Mouse (Mus musculus): ENCODE results near the gene Mov10l1. TPM values are rescaled to one million over a fixed set of nuclear protein-coding genes. Genes with fewer than 3 reads are reported as not detected.

The Mov10l1 gene
- total and polyA plus RNA-seq, 2 experiments from 2014 or later, result not detected

GRCm38 (mm10) chr15:89054666-89055065 is 72.0 kb downstream of the Mov10l1 start:
- no peaks in the 10 kb centered on the region for H3K36me3 ChIP-seq (ENCODE audit: insufficient read depth, low read length)

DNA sequence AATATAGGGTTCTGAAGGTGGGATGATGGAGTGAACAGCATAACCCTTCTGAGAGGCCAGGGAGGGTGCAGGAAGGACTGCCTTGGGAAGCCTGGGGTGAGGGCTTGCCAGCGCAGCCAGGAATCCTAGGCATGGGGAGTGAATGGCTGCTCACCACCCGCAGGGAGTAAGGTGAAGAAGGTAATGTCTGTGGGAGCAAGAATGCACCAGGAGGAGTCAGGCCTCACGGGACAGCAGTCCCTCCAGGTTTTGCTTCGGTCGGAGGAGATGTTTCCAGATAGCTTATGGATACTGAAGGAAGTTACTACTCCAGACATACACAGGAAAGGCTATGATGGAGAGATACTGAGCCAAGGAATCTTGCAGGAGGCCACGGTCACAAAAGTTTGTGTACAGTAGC is 76.0 kb downstream of the Mov10l1 start:
- 28% methylated on average over 6 of the region's 6 CpGs for WGBS
- H3K4me3 ChIP-seq (ENCODE audit: low read length), result peak overlapping the region; percentile 67
- no peak for TF ChIP-seq CTCF (IDR thresholded peaks at IDR 0.05; ENCODE audit: low read depth)
- DNase-seq (ENCODE audit: low spot score) (no peak), ATAC-seq (no peak)
- peak overlapping the region; percentile 85 for H3K4me2 ChIP-seq (ENCODE audit: low read depth, low read length)
- peak overlapping the region; percentile 62 for H3K27ac ChIP-seq
- H3K27me3 ChIP-seq (ENCODE audit: insufficient read depth, low read length), result no peaks in the 10 kb centered on the region
- H3K9ac ChIP-seq (replicated peaks; ENCODE audit: low read length), result peak overlapping the region; percentile 78; the same call in 1 of the 2 replicates
- H3K36me3 ChIP-seq (ENCODE audit: insufficient read depth, low read length), result no peaks in the 10 kb centered on the region
- peaks cover 9% of the 10 kb centered on the region; the same call in 1 of the 2 replicates for H3K4me1 ChIP-seq (ENCODE audit: insufficient read depth, low read length)
- H3K9me3 ChIP-seq (ENCODE audit: low read length), result no peaks in the 10 kb centered on the region

More at GRCm38 (mm10) chr15:89054666-89055065, 72.0 kb downstream of the Mov10l1 start:
- H3K4me3 ChIP-seq (ENCODE audit: low read length), result no peak overlapping the region
- H3K27me3 ChIP-seq (ENCODE audit: insufficient read depth, low read length), result no peaks in the 10 kb centered on the region
- DNase-seq (ENCODE audit: low spot score), result no peak
- H3K4me2 ChIP-seq (ENCODE audit: low read depth, low read length), result no peak overlapping the region
- no peaks in the 10 kb centered on the region for H3K4me1 ChIP-seq (ENCODE audit: insufficient read depth, low read length)
- no peak overlapping the region for H3K27ac ChIP-seq
- H3K9me3 ChIP-seq (ENCODE audit: low read length), result no peaks in the 10 kb centered on the region
- 90% methylated on average over 7 of the region's 7 CpGs for WGBS
- no peak overlapping the region for H3K9ac ChIP-seq (replicated peaks; ENCODE audit: low read length)
- TF ChIP-seq CTCF (IDR thresholded peaks at IDR 0.05; ENCODE audit: low read depth), result no peak
- no peak for ATAC-seq

DNA sequence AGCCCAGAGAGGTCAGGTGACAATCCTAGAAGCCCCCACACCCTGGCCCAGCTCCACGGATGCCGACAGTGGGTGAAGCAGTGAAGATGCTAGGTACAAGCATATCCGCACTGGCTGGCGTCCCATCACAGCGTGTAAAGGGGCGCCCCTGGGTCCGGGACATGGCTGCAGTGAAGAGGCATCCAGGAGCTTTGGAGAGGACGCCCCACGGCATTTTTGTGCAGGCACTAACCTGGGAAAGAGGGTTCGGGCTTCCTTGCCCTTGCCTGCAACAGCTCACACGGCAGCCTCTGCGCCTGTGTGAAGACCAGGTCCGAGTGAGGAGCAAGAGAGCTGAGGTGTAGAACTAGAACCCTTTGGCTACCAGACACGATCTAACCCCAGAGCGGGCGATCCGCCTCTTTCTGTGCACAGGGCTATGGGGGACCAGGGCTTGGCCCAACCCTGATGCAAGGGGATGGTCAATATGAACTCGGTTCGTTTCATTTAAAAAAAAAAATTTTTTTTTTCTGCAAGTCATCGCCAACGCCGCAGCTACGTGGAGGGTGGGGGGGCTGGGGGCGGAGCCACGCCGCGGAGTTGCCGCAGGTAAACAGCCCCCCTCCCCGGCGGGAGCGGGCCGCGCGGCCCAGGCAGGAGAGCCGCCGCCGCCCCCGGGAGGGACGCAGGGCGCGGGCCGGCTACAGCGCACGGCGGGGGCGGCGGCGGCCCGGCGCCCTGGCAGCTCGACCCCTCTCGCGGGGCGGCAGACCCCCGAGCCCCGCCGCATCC is 76.6 kb downstream of the Mov10l1 start, which contains the start of gene Panx2:
Gene Panx2 (plus strand): TSS at position 574 of the 771 bp plus-strand sequence.
- Histone ChIP-seq H3K4me2 (ENCODE audit: low read depth, low read length) (peak within 1 kb of the TSS; percentile 85), H3K36me3 (ENCODE audit: insufficient read depth, low read length) (no peaks in the 10 kb centered on the region), H3K27ac (peak within 1 kb of the TSS; percentile 62), H3K9ac (replicated peaks; ENCODE audit: low read length) (peak within 1 kb of the TSS; percentile 78), H3K4me3 (ENCODE audit: low read length) (peak within 1 kb of the TSS; percentile 67), H3K27me3 (ENCODE audit: insufficient read depth, low read length) (no peaks in the 10 kb centered on the region), H3K4me1 (ENCODE audit: insufficient read depth, low read length) (peaks cover 9% of the 10 kb centered on the region; the same call in 1 of the 2 replicates), H3K9me3 (ENCODE audit: low read length) (no peaks in the 10 kb centered on the region)
- no peak for TF ChIP-seq CTCF (IDR thresholded peaks at IDR 0.05; ENCODE audit: low read depth)
- DNase-seq (ENCODE audit: low spot score) (peak; percentile 69), ATAC-seq (peak; percentile 64)
- WGBS, result under 1% methylated on average over 52 of the region's 57 CpGs

GRCm38 (mm10) chr15:89060032-89060681 is 77.4 kb downstream of the Mov10l1 start:
- Histone ChIP-seq H3K9me3 (ENCODE audit: low read length) (no peaks in the 10 kb centered on the region), H3K4me3 (ENCODE audit: low read length) (peak overlapping the region; percentile 67), H3K9ac (replicated peaks; ENCODE audit: low read length) (peak overlapping the region; percentile 78), H3K36me3 (ENCODE audit: insufficient read depth, low read length) (no peaks in the 10 kb centered on the region), H3K27me3 (ENCODE audit: insufficient read depth, low read length) (no peaks in the 10 kb centered on the region), H3K27ac (peak overlapping the region; percentile 62), H3K4me2 (ENCODE audit: low read depth, low read length) (peak overlapping the region; percentile 85), H3K4me1 (ENCODE audit: insufficient read depth, low read length) (peaks cover 9% of the 10 kb centered on the region; the same call in 1 of the 2 replicates)
- TF ChIP-seq CTCF (IDR thresholded peaks at IDR 0.05; ENCODE audit: low read depth), result no peak
- 2% methylated on average over 40 of the region's 48 CpGs for WGBS
- DNase-seq (ENCODE audit: low spot score) (peak; percentile 49), ATAC-seq (peak; percentile 55)

- H3K9me3 ChIP-seq (ENCODE audit: low read length), result no peaks in the 10 kb centered on the region
- 89% methylated on average over 12 of the region's 12 CpGs for WGBS
- H3K36me3 ChIP-seq (ENCODE audit: insufficient read depth, low read length), result no peaks in the 10 kb centered on the region
- H3K4me2 ChIP-seq (ENCODE audit: low read depth, low read length), result peak overlapping the region; percentile 85
- H3K9ac ChIP-seq (replicated peaks; ENCODE audit: low read length), result peak overlapping the region; percentile 78
- no peak overlapping the region for H3K27ac ChIP-seq
- ATAC-seq (no peak), DNase-seq (ENCODE audit: low spot score) (no peak)
- no peaks in the 10 kb centered on the region for H3K27me3 ChIP-seq (ENCODE audit: insufficient read depth, low read length)
- TF ChIP-seq CTCF (IDR thresholded peaks at IDR 0.05; ENCODE audit: low read depth), result no peak
- H3K4me3 ChIP-seq (ENCODE audit: low read length), result peak overlapping the region; percentile 67
- H3K4me1 ChIP-seq (ENCODE audit: insufficient read depth, low read length), result peaks cover 9% of the 10 kb centered on the region; the same call in 1 of the 2 replicates
Measured at GRCm38 (mm10) chr15:89060811-89061460, 78.2 kb downstream of the Mov10l1 start.

DNA sequence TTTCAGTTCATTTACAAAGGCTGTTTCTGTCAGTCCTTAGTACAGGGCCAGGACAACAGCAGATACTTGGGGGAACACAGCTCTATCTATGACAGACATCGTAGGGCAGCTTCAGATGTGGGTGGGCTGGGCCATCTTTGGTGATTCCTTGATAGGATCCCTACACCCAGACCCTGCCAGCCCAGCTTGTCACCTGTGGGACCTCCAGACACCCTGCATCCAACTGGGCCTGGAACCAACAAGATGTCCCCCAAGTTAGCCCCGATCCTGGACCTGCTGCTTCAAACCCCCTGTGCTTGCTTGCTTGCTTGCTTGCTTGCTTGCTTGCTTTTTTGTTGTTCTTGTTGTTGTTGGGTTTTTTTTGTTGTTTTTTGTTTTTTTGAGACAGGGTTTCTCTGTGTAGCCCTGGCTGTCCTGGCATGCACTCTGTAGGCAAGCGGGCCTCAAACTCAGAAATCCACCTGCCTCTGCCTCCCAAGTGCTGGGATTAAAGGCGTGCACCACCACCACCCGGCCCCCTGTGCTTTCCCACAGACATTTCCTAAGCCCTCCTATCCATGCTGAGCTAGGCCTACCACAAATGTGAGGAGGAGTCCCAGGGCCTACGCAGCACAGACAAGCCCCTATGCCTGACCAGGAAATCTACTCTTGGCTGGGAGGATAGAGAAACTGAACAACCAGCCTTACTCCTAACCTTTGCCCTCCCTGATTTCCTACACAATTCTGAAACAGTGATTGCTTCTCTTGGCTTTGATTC is 79.2 kb downstream of the Mov10l1 start:
- no peak overlapping the region for H3K4me2 ChIP-seq (ENCODE audit: low read depth, low read length)
- no peaks in the 10 kb centered on the region for H3K36me3 ChIP-seq (ENCODE audit: insufficient read depth, low read length)
- H3K27me3 ChIP-seq (ENCODE audit: insufficient read depth, low read length), result no peaks in the 10 kb centered on the region
- DNase-seq (ENCODE audit: low spot score), result no peak
- TF ChIP-seq CTCF (IDR thresholded peaks at IDR 0.05; ENCODE audit: low read depth), result no peak
- no peak overlapping the region for H3K4me3 ChIP-seq (ENCODE audit: low read length)
- H3K4me1 ChIP-seq (ENCODE audit: insufficient read depth, low read length), result peaks cover 9% of the 10 kb centered on the region; the same call in 1 of the 2 replicates
- 88% methylated on average over 6 of the region's 6 CpGs for WGBS
- H3K9me3 ChIP-seq (ENCODE audit: low read length), result no peaks in the 10 kb centered on the region
- no peak overlapping the region for H3K27ac ChIP-seq
- ATAC-seq, result no peak
- H3K9ac ChIP-seq (replicated peaks; ENCODE audit: low read length), result no peak overlapping the region
